Mouse (Mus musculus): ENCODE results near the gene Gm20431. TPM values are rescaled to one million over a fixed set of nuclear protein-coding genes. Genes with fewer than 3 reads are reported as not detected.
A peak's percentile ranks its signal among the peaks of the same experiment; 100 is the strongest.
"Not testable (repeated sequence)": the region's sequence is repeated elsewhere in the genome, so short reads cannot be mapped to it uniquely, and the experiment has no call there.

Gene Gm20431
- total RNA-seq, 2 experiments from 2014 or later = 21.6 to 23.2 TPM

DNA sequence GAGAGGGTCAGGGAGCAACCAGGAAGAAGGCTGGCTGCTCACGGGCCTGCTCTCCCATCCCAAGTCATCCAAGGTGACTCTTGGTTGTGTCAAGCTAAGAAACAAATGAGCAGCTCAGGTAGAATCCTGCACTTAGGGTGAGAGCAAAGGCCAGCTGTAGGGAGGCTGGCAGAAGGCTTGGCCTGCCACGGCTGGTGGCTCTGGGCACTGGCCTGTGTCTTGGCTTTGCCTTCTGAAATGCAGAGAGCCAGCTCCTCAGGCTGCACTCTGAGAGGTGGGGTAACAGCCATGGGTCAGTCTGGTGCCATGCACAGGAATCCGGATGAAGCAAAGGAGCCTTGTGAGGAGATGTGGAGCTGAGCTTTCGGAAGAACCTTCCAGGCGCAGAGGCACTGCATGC lies 7.1 kb upstream of the Gm20431 start:
- intact Hi-C loops (cut with DNase I) = no loop called here
- no peak for DNase-seq

- DNase-seq = no peak
- intact Hi-C loops (cut with DNase I) = no loop called here
Observed at GRCm38 (mm10) chr2:167665972-167666713, 4.8 kb upstream of the Gm20431 start.

DNA sequence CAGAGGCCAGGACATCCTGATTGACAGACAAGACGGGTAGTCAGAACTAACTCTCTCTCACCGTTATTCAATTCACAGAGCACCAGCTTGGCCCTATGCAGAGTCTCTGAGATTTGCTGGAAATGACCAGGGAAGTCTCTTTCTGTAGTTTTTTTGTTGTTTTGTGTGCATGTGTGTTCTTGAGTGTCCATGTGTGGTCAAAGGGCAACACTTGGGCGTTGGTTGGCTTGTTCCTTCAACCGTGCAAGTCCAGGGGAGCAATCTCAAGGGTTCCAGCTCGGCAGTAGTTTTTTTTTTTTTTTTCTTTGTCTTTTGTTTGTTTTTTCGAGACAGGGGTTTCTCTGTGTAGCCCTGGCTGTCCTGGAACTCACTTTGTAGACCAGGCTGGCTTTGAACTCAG lies 1.4 kb upstream of the Gm20431 start:
- DNase-seq = no peak
- intact Hi-C loops (cut with DNase I) = no loop called here

DNA sequence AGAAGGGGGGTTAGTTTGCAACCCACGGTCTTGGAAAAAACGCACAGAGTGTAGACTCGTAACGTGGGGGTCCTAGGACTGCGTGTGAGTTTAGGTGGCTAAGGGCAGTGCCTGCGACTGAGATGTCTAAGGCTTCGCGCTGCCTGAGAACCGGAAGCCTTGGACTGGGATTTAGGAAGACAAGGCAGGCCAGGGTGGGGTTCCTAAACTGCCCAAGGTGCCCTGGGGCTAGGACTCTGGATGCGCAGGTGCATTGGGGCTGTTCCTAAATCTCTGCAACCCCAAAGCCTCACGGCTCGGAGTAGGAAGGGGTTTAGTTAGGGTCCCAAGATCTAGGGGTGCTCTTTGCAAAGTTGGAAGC lies 705 bp downstream of the Gm20431 start:
- DNase-seq = peak in 1 of 2 experiments; percentile 42
- intact Hi-C loops (cut with DNase I) = no loop called here

GRCm38 (mm10) chr2:167659847-167660610 lies 1.3 kb downstream of the Gm20431 start:
- intact Hi-C loops (cut with DNase I) = no loop called here
- DNase-seq = peak; percentile 81 to 83

DNA sequence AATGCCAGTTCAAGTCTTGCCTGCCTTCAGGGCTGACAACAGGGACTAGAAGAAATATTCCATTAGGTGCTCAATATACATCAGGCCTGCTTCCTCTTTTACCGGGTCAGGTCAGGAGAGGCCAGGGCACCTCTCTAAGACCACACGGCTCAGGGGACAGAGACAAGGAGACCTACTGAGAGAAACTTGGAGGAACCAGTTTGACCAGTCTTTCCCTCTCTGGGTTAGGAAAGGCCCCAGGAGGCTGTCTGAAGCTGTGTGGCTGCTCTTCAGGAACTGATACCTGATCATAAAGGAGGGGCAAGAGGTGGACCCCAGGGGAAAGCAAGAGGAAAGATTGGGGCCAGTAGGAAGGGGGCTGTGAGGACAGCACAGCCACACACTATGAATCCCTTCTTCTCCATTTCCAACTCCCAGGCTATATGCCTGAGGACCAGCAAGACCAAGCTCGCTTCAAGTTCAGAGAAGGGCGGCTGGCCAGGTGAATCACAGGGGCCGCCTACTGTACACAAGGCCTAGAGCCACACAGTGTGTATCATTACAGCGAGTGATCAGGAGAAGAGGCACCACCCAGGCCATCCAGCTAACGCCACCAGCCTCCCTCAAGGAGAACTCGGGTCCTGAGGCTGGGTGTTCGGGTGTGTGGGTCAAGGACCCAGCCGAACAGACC lies 2.0 kb downstream of the Gm20431 start:
- no peak for DNase-seq
- intact Hi-C loops (cut with DNase I) = no loop called here

DNA sequence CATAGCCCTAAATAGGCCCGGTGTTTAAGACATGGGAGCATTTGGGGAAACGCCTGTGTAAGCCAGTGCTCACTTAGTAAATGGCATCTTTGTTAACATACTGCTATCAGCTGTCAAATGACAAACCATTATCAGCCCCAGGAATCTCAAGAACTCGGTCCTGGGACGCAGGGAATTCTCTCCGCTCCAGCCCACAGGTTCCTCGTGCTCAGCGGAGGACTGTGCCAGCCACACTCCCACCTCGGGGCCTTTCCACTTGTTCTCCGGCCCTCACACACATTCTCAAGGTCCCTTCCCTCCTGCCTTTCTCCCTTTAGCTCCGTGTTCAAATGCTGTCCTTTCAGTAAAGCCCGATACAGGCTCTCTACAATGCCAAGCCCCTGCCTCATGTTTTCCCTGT lies 2.6 kb downstream of the Gm20431 start:
- intact Hi-C loops (cut with DNase I) = no loop called here
- DNase-seq = no peak

DNA sequence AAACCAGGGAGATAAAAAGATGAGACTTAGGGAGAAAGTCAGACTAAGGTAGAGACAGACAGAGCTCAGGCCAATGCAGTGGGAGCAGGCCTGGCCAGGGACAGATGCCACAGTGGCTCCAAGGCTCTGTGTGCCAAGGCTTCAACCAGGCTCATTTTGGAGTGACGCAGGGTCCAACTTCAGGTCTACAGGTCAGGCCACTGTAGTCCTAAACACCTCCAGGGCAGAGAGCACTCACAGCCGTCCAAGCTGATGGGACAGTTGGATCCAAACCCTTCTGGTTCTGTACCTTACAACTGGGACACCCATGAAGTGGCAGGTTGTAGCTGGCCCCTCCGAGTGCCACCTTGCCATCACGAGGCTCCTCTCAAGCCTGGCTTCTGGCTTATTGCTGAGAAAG lies 3.3 kb downstream of the Gm20431 start:
- DNase-seq = no peak
- intact Hi-C loops (cut with DNase I) = no loop called here

DNA sequence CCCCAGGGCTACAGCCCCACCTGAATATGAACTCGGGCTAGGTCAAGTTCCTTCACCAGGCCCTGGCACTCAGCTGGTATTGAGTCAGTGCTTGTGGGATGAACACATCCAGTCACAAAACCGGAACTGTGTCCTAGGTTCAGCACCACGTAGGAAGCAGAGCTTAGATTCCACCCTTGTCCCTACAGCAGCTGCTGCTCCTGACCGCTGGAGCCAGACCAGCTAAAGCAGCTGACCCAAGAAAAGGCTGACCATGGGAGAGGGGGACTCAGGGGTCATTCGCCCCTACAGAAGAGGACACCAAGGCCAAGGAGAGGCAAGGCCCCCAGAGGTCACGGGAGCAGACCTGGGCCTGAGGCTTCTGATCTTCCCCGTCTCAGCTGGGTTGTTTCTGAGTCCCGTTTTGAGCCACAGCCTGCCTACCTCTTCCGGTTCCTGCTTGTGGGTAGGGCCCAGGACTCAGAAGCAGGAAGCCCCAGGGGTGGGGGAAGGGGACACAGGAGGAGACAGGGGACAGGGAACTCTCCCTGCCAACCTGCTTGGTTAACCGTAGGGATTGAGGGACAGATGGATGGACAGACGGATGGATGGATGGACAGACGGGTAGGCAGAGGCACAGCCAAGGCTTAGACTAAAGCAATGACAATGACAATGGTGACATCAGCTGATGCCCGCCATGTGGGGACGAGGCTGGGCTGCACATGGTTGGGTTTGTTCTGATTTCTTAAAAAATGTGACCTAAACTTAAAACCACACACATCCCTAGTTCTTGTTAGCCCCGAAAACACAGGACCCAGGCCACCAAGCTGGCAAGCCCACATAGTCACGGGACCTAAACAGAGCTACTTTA lies 4.4 kb downstream of the Gm20431 start:
- intact Hi-C loops (cut with DNase I) = no loop called here
- DNase-seq = peak in 1 of 2 experiments; percentile 60

- intact Hi-C loops (cut with DNase I) = no loop called here
- no peak for DNase-seq
Observed at GRCm38 (mm10) chr2:167654911-167655600, 6.2 kb downstream of the Gm20431 start.

GRCm38 (mm10) chr2:167652694-167653093 lies 8.6 kb downstream of the Gm20431 start:
- intact Hi-C loops (cut with DNase I) = no loop called here
- no peak for DNase-seq

DNA sequence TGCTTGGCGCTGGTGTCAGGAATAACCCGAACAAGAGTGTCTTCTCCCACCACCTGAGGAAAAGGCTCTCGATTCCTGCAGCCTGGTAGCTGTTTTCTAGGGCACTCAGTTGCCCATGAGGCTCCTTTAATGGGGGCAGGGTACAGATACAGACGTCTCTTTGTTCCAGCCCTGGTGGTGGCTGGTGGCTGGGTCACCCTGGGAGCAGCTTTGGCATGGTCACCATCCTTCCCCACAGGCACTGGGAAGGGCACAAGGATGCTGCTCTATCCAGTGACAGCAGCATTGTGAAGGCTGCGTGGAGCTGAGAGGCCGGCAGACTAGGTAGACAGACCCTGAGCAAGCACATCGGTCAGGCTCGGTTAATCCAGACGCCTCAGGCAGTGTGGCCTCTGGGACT lies 9.7 kb downstream of the Gm20431 start:
- intact Hi-C loops (cut with DNase I) = no loop called here
- DNase-seq = no peak

DNA sequence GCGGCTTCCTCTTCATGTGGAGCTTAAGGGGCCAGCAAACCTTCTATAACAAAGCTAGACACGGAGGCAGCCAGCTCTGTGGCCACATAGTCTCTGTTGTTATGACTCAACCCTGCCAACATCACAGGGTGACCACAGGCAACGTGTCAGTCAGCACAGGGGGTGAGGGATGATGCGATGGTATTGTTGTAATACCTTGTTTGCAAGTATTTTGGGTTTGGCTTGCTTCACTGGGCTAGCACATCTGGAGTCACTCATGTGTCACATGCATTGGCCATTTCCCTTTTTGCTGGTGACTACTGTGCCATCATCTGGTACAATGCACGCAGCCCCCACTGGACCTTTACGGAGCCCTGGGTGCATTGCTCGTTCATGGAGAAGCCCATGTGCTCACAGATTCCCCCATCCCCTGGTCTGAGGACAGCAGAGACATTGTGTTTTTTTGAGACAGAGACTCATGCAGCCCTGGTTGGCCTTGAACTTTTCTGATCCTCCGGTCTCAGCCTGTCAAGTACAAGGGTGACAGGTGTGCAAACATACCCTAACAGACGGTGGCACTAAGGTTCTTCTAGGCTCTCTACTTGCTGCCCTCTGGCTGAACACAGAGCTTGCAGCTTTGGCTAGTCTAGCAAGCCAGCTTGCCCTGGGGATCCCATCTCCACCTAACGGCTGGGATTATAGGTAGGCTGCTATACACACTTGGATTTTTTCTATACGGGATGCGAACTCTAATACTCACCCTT lies 11.8 kb downstream of the Gm20431 start:
- intact Hi-C loops (cut with DNase I) = no loop called here
- DNase-seq = no peak

DNA sequence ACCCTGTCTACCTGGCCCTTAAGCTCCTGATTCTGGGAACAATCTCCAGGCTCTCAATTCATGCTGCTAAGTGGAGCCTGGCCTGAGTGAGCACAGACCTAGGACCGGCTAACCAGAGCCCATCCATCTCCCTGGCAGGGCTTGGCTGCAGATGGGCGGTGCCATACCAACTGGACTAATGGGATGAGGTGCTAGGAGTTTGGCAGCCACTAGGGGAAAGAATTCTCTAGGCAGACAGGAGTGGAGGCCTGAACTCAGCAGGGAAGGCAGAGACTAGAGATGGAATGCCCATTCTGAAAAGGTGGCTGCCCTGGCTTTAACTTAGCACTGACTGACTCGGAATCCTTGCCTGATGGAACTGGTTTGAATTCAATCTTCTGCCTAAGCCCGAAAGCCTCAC lies 14.9 kb downstream of the Gm20431 start:
- intact Hi-C loops (cut with DNase I) = no loop called here
- DNase-seq = no peak

DNA sequence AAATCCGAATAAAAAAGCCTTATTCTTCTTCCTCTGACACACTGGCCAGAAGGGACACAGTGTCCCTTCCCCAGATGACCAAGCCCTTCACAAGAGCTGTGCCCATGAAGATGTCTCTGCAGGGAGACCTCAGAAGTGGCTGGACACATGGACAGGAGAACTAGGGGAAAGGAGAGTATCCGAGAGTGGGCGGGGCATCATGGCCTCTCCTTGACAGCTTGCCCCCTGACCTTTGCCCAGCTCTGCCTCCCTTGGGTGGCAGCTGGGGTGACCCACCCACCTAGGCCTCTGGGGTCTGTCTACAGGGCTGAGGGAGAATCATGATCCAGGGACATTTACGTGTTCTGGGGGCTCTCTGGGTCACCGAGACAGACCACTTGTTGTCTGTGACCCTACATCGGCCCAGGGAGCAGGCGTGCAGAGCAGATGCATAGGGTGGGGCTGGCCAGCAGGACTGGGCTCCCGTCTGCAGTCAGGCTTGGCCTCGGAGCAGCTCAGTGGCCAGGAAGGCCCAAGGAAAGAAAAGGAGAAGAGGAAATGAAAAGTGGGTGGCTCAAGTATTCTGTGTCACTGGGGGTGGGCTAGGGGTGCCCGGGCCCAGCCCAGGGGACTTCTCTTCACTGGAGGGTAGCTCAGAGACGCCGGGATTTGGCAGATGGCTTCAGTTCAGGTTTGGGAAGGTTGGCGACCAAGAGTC lies 17.8 kb downstream of the Gm20431 start:
- DNase-seq; intact Hi-C loops (cut with DNase I): not testable (repeated sequence)

GRCm38 (mm10) chr2:167642164-167642563 lies 19.1 kb downstream of the Gm20431 start:
- DNase-seq = no peak
- intact Hi-C loops (cut with DNase I) = no loop called here

GRCm38 (mm10) chr2:167641337-167641736 lies 20.0 kb downstream of the Gm20431 start:
- intact Hi-C loops (cut with DNase I) = loop anchor here (1.0 kb wide), 1 partner anchor 34 kb away; no protein-coding TSS in a partner anchor
- peak; percentile 67 to 76 for DNase-seq

GRCm38 (mm10) chr2:167640279-167640678 lies 21.0 kb downstream of the Gm20431 start:
- intact Hi-C loops (cut with DNase I) = no loop called here

More at GRCm38 (mm10) chr2:167640279-167640678, 21.0 kb downstream of the Gm20431 start:
- DNase-seq = peak in 1 of 2 experiments; percentile 61

Measured in heart, postnatal 10 days (tissue).